Mouse (Mus musculus) G1E (cell line): ENCODE data around the gene Psma3.

ENCODE experiments used
- CTCF ChIP-seq: IDR thresholded peaks from 2 replicates; pipeline ENCODE4 v1.5.1; 2012; ENCODE audit warnings: low read depth, low read length, inconsistent platforms, mixed read lengths
- GATA1 ChIP-seq: IDR thresholded peaks from 2 replicates; pipeline ENCODE4 v1.6.1; 2012; ENCODE audit warnings: borderline replicate concordance, low read length, inconsistent platforms, mixed read lengths

DNA sequence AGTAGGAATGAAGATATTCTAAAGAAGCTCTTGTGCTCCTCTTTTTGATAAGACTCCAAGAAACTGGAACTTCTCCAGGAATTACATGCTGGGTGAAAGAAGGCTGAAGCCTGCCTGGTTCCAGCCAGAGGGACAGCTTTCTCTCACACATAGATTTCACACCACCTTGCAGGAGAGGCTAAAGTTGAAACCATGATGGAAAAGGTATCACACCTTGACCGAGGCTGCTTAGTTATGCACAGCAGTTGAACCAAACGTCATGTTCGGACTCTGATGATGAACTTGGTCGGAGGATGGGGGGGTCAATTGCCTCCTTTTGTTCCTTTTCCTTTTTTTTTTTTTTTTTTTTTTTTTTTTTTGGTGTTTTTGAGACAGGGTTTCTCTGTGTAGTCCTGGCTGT is 590 bp upstream of the Psma3 start:
- TF ChIP-seq CTCF (no peak), GATA1 (no peak)
